Mouse (Mus musculus) olfactory bulb, adult 2 months (tissue): ENCODE results near the gene Gal3st2b. TPM values are rescaled to one million over a fixed set of nuclear protein-coding genes. Genes with fewer than 3 reads are reported as not detected.
"Not testable (repeated sequence)": the region's sequence is repeated elsewhere in the genome, so short reads cannot be mapped to it uniquely, and the experiment has no call there.

Source experiments
- H3K27ac ChIP-seq: fragments of 200-500 bp; 2 replicates; pipeline ENCODE4 v1.5.1; 2012; ENCODE audit warnings: low read depth, low read length; ENCODE audit not compliant: insufficient read depth
- H3K4me1 ChIP-seq: fragments of 200-500 bp; 2 replicates; pipeline ENCODE4 v1.6.1; 2012; ENCODE audit warnings: low read length; ENCODE audit not compliant: control insufficient read depth, insufficient read depth
- H3K4me3 ChIP-seq: fragments of 200-500 bp; 2 replicates; pipeline ENCODE4 v1.5.1; 2012; ENCODE audit warnings: mild to moderate bottlenecking, low read depth, low read length, moderate library complexity; ENCODE audit not compliant: insufficient read depth
- WGBS: fragments of 180-500 bp; shearing (Covaris S2); methylation state at CpG from one replicate; pipeline ENCODE4 v1.1.7; 2018; 5-methylcytosine and 5-hydroxymethylcytosine counted together
- polyA plus RNA-seq: library from polyadenylated mRNA; stranded (reverse); fragments of >200 nt; gene quantifications from 2 replicates; pipeline ENCODE4 v1.2.4, GENCODE M21; 2012; ENCODE audit warnings: low replicate concordance; ENCODE audit not compliant: missing spikeins, insufficient read depth, insufficient read length

Gal3st2b gene
- not detected in 2 replicates for polyA plus RNA-seq

DNA sequence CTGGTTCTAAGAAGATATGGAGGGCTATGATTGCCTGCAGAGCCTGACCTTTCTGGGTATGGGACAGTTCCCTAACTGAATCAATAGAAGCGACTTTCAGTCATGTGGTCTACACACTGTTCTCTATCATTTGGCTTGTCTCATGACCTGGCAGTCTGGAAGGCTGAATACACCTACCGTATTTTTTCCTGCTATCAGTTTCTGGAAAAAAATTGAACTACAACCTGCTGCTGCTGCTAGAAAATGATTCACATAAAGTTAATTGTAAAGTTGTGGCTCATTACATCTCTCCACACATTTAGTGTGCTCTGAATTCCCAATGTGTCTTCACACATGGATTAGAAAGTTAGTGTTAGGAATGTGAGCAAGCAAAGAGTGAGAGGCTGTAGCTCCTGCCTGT lies at the start of gene Gal3st2b:
Gene Gal3st2b (plus strand): TSS at position 301 of the 400 bp plus-strand sequence.
- not testable (repeated sequence) for H3K4me3 ChIP-seq, H3K27ac ChIP-seq, H3K4me1 ChIP-seq
- 87% methylated on average over 2 of the region's 2 CpGs for WGBS

DNA sequence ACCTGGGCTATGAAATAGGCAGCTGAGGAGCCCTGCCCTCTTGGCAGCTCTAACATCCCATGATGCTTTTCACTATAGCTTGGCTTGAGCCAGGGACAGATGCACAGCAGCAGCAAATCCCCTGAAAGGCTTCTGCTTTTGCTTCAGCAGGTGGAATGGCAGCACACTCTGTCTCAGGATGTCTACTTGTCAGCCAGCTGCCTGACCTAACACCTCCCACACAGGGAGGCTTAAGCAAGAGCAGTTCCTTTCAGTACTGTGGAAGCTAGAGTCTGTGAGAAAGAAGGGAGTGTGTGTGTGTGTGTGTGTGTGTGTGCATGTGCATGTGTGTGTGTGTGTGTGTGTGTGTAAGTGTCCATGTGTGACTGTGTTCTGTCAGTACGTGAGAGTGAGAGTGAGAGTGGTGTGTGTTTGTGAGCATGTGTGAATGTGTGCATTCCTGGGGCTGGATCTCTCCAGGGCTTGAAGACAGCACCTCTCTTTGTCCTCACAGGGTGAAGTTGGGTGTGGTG lies 46.5 kb upstream of the Gal3st2b start:
- not testable (repeated sequence) for H3K4me1 ChIP-seq, H3K27ac ChIP-seq, H3K4me3 ChIP-seq
- 69% methylated on average over 1 of the region's 1 CpGs for WGBS

DNA sequence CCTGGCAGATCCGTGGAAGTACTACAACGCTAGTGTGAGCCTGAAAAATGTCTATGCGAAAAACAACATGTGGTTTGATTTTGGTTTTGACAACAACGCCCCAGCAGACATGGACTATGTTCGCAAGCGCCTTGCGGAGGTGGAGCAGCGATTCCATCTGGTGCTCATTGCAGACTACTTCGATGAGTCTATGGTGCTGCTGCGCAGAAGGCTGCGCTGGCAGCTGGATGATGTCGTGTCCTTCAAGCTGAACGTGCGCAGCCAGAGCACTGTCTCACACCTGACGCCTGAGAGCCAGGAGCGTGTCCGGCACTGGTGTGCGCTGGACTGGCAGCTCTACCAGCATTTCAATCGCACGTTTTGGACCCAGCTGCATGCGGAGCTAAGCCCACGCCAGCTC lies 43.7 kb upstream of the Gal3st2b start:
- H3K27ac ChIP-seq, H3K4me1 ChIP-seq, H3K4me3 ChIP-seq: not testable (repeated sequence)
- WGBS: 90% methylated on average over 16 of the region's 22 CpGs

DNA sequence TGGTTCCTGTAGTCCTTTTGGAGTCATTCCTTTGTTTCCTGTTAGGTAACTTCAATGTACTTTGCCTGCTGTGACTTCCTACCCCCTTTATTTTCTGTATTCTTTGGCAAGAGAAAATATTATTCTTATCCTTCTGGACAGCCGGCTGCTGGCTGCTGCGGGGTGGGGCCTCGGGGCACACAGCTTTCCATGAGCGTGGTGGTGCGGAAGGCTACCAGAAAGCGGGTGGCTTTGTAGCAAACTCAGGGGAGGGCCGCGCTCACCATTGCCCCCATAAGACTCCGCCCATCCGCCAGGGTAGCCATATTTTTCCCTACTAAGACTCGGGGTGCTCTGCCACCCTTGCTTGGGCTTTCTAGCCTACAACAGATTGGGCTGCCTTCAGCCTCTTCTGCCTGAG lies 36.3 kb upstream of the Gal3st2b start:
- H3K4me3 ChIP-seq, H3K27ac ChIP-seq, H3K4me1 ChIP-seq: not testable (repeated sequence)
- WGBS: no CpG with 5 or more reads among the region's 11 CpGs

DNA sequence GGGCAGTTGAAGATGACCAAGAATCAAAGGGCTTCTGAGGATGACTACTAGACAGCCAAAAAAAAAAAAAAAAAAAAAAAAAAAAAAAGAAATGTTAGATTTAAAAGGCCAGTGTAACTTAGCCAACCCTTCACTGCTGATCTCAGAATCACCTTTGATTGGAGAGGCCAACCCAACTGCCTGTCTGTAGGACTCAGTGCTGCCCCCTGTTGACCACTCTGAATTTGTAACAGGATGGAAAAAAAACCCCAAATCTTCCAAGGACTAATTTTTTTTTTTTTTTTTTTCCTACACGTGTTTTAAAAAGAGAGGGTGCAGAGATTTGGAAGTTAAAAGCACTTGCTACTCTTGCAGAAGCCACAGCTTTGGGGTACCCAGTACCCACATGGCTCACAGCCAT lies 27.2 kb upstream of the Gal3st2b start:
- 61% methylated on average over 1 of the region's 1 CpGs for WGBS
- H3K4me1 ChIP-seq, H3K4me3 ChIP-seq, H3K27ac ChIP-seq: not testable (repeated sequence)

DNA sequence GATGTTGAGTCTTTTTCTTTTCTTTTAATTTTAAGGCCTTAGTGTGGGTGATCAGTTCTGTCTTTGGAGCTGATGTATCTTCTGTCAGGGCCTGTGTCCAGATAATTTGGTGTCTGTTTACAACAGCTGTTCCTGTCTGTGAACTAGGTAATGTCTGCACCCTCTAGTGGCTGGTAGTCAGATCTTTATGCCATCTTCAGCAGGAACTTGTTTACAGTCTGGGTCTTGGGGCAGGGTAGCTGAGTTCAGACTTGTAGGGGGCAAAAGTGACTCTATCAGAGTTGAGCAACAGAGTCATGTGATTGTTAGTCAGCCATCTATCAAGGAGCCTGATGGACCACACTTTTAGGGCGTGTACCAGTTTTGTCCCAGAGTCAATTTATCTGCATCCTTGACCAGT lies 20.7 kb upstream of the Gal3st2b start:
- not testable (repeated sequence) for H3K27ac ChIP-seq, H3K4me3 ChIP-seq, H3K4me1 ChIP-seq
- no CpG with 5 or more reads among the region's 1 CpGs for WGBS

DNA sequence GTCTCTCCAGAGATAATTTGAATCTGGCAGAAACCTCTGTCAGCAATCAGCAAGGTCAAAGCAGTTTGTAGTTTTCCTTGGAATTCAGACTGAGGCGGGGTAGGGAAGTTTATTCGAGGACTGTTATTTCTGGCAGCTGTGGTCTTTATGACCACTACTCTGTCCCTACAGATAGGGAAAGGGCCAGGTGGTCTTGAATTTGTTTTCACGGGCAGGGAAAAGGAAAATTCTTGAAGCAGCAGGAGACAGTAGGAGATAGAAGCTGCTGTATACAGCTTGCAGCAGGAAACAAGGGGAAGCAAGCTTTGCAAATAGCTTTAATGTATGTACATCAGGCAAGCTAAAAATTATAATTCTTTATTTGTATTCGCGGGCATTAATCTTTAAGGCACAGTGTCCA lies 16.8 kb upstream of the Gal3st2b start:
- WGBS: 79% methylated on average over 5 of the region's 5 CpGs
- H3K4me1 ChIP-seq, H3K4me3 ChIP-seq, H3K27ac ChIP-seq: not testable (repeated sequence)

DNA sequence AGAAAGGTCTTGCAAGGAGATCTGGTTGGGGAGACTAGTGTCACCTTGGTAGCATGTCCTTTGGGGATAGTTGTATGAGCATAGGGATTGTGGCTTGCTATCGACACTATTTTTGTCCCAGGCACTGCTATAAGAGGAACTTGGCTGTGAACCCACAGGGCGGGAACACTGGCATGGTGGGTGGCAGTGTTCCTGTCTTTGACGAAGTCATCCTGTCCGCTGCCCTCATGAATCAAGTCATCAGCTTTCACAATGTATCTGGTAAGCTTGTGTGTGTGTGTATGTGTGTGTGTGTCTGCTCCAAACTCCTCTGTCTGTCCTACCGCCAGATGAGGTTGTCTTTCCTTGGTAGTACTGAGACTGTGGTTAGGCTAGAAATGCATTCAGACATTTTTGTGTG lies 11.4 kb upstream of the Gal3st2b start:
- H3K4me3 ChIP-seq, H3K4me1 ChIP-seq, H3K27ac ChIP-seq: not testable (repeated sequence)
- WGBS: 65% methylated on average over 4 of the region's 5 CpGs

DNA sequence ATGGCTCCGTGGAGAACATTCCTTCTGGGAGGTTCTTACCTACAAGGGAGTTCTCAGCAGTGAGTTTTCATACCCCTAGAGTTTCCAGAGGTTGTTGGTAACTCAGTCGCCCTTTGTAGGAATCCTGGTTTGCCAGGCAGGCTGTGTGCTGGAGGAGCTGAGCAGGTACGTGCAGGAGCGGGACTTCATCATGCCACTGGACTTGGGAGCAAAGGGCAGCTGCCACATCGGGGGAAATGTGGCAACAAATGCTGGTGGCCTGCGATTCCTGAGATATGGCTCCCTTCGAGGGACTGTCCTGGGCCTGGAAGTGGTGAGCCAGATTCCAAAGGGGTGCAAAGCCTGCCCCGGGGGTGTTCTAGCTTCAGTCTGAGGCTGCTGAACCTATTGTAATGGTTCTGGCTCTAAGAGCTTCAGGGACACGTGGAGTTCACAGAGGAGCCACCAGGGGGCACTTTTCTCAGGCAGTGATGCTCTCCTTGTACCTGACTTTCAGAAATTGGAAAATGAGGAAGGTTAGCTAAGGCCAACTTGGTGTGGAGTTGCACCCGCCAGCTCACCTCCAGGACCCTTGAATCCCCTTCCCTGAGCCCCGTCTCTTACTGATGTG lies 9.0 kb upstream of the Gal3st2b start:
- no CpG with 5 or more reads among the region's 11 CpGs for WGBS
- H3K4me3 ChIP-seq, H3K4me1 ChIP-seq, H3K27ac ChIP-seq: not testable (repeated sequence)

DNA sequence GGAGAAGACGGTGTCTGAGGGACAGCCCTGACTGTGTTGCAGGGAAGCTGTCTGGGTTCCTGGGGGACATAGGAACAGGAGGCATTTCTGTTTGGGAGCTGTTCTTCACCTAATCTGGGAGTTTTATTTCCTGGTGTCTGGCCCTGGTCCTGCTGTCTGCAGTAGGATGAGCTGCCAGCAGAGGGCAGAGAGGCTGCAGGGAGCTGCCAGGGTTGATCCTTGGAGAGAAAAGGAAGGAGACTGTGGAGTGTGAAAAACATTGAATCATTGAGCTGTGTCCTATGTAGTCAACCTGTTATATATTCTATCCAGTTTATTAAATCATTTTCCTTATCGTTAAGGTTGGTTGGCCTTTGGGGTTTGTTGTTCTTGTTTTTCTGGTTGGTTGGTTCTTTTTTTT lies 6.2 kb upstream of the Gal3st2b start:
- no CpG with 5 or more reads among the region's 2 CpGs for WGBS
- H3K4me1 ChIP-seq, H3K27ac ChIP-seq, H3K4me3 ChIP-seq: not testable (repeated sequence)

DNA sequence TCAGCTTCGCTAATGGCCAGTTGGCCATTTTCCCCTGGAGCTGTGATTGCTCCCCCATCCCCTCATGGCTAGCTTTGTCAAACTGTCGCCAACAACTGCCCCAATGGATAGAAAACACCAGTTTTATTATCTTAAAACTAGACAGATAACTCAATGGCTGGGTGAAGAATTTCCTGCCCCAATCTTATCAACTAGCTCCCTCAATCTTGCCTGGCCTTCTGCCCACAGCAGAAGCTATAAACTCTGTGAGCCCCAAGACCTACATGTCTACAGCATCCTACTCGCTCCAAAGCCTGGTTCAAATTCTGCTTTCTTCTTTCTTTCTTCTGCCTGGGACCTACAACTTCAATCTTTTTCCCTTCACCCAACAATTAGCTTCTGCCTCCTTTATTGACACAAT lies 951 bp upstream of the Gal3st2b start:
- 91% methylated on average over 3 of the region's 3 CpGs for WGBS
- not testable (repeated sequence) for H3K27ac ChIP-seq, H3K4me1 ChIP-seq, H3K4me3 ChIP-seq

DNA sequence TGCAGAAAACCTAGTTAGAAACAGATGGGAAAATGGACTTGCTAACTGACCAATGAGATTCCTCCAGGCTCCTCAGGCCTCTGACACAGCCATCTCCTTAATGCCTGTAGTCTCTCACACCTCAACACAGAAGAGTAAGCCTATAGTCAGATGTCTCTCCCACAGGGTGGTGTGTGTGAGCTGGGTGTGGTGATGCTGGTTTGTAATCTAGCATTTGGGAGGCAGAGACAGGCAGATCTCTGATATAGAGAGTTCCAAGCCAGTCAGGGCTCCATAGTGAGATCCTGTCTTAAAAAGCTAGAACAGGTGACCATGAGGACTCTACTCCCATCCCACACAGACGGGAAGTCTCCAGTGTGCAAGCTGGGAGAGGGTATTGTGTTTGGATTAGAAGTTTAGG lies 664 bp downstream of the Gal3st2b start:
- H3K4me1 ChIP-seq, H3K27ac ChIP-seq, H3K4me3 ChIP-seq: not testable (repeated sequence)
- 75% methylated on average over 1 of the region's 1 CpGs for WGBS

DNA sequence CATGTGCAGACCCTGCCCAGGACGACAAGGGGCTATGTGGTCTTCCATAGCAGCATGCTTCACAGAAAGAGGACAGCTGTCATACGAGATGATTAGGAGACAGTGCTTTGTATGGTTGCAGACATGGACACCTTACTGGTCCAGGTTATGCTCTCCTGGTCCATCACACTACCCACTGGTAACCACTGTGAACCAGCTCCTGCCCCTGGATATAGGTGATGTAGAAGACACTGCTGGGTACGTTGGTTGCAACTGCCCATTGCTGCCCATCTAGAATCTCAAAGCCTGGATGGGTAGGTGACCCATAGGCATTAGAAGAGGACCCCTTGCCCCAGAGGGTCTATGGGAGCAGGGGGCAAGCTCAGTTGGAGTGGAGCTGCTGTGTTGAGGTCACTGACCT lies 1.2 kb downstream of the Gal3st2b start:
- H3K4me3 ChIP-seq, H3K27ac ChIP-seq, H3K4me1 ChIP-seq: not testable (repeated sequence)
- 83% methylated on average over 3 of the region's 3 CpGs for WGBS

DNA sequence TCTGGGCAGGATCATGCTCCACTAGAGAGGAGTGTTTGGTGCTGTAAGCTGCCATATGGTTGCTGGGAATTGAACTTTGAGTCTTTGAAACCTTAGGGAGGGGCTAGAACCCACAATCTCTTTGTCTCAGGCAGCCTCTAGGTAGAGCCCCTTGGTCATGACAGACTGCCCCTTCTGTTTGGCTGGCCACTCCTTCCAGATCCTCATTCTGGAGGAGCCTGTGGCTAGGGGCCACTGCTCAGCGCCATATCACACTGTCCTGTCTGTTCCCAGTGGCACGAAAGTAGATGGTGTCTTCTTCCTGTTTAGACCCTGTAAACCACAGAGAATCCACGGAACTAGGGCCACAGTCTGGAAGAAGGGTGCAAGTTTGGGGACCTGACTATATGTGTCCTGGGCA lies 4.5 kb downstream of the Gal3st2b start:
- H3K27ac ChIP-seq, H3K4me3 ChIP-seq, H3K4me1 ChIP-seq: not testable (repeated sequence)
- 100% methylated on average over 3 of the region's 3 CpGs for WGBS

DNA sequence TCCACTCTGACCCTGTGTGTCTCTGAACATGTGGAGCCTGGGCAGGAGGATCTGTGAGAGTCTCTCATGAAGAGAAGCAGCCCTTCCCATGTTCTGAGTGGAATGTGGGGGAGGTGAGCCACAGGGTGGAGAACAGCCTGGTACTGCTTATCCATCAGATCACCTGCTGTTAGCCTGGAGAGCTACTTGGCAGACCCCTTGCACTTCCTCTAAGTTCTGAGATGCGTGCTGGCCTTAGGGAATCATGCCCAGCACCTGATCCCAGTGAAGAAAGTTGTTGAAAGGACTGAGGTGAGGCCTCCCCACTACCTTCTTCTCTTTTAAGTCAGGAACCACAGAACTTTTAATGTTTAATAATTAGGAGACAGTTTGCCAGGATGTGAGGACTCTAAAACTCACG lies 5.0 kb downstream of the Gal3st2b start:
- H3K4me1 ChIP-seq, H3K4me3 ChIP-seq, H3K27ac ChIP-seq: not testable (repeated sequence)
- WGBS: 71% methylated on average over 2 of the region's 2 CpGs
